Mouse (Mus musculus) intestine, postnatal 0 days (tissue): ENCODE results near the gene Wdtc1. TPM values are rescaled to one million over a fixed set of nuclear protein-coding genes. Genes with fewer than 3 reads are reported as not detected.

ENCODE experiments used
- ATAC-seq: fragments of 200-750 bp; cut with Nextera tagmentation; 2 replicates; pipeline ENCODE4 v1.8.0; 2017; ENCODE audit warnings: mild to moderate bottlenecking, moderate TSS enrichment, moderate library complexity
- H3K27ac ChIP-seq: fragments of 300-500 bp; sonication (generic); 2 replicates; pipeline ENCODE4 v1.5.1; 2014; ENCODE audit warnings: mild to moderate bottlenecking, low read depth, low read length, moderate library complexity
- H3K27me3 ChIP-seq: fragments of 300-500 bp; sonication (generic); replicated peaks from 2 replicates; pipeline ENCODE4 v1.6.1; 2014; ENCODE audit warnings: low read length, mixed read lengths; ENCODE audit not compliant: control insufficient read depth, insufficient read depth
- H3K36me3 ChIP-seq: fragments of 300-500 bp; sonication (generic); 2 replicates; pipeline ENCODE4 v1.6.1; 2014; ENCODE audit warnings: mild to moderate bottlenecking, moderate library complexity; ENCODE audit not compliant: control insufficient read depth, insufficient read depth
- H3K4me1 ChIP-seq: fragments of 300-500 bp; sonication (generic); replicated peaks from 2 replicates; pipeline ENCODE4 v1.6.1; 2014; ENCODE audit warnings: antibody characterized with exemption, low read length, mixed read lengths; ENCODE audit not compliant: control insufficient read depth, insufficient read depth
- H3K4me2 ChIP-seq: fragments of 300-500 bp; sonication (generic); replicated peaks from 2 replicates; pipeline ENCODE4 v1.6.1; 2014; ENCODE audit warnings: low read depth, mild to moderate bottlenecking, moderate library complexity
- H3K4me3 ChIP-seq: fragments of 300-500 bp; sonication (generic); 2 replicates; pipeline ENCODE4 v1.5.1; 2014; ENCODE audit warnings: low read depth, low read length
- H3K9ac ChIP-seq: fragments of 300-500 bp; sonication (generic); 2 replicates; pipeline ENCODE4 v1.6.1; 2014; ENCODE audit warnings: mild to moderate bottlenecking, low read depth, low read length
- H3K9me3 ChIP-seq: fragments of 300-500 bp; sonication (generic); 2 replicates; pipeline ENCODE4 v1.6.1; 2016; ENCODE audit warnings: mixed run types; ENCODE audit not compliant: control insufficient read depth
- CTCF ChIP-seq: sonication (generic); IDR thresholded peaks from 2 replicates; pipeline ENCODE4 v1.5.1; 2016; ENCODE audit warnings: low read depth, mild to moderate bottlenecking, control low read depth, antibody characterized with exemption, moderate library complexity
- WGBS: fragments of 180-500 bp; shearing (Covaris S2); extraction: QIAGEN DNeasy Blood & Tissue Kit; methylation state at CpG from one replicate; pipeline ENCODE4 v1.1.7; 2014; 5-methylcytosine and 5-hydroxymethylcytosine counted together
- polyA plus RNA-seq: library from polyadenylated mRNA; unstranded; fragments of >200 nt; fragmentation: Nextera tagmentation; extraction: Ambion mirVana; gene quantifications from 2 replicates; pipeline ENCODE4 v1.2.1, GENCODE M21; 2015

Gene Wdtc1
- polyA plus RNA-seq, 1 experiment from 2014 or later: 7.2 TPM

DNA sequence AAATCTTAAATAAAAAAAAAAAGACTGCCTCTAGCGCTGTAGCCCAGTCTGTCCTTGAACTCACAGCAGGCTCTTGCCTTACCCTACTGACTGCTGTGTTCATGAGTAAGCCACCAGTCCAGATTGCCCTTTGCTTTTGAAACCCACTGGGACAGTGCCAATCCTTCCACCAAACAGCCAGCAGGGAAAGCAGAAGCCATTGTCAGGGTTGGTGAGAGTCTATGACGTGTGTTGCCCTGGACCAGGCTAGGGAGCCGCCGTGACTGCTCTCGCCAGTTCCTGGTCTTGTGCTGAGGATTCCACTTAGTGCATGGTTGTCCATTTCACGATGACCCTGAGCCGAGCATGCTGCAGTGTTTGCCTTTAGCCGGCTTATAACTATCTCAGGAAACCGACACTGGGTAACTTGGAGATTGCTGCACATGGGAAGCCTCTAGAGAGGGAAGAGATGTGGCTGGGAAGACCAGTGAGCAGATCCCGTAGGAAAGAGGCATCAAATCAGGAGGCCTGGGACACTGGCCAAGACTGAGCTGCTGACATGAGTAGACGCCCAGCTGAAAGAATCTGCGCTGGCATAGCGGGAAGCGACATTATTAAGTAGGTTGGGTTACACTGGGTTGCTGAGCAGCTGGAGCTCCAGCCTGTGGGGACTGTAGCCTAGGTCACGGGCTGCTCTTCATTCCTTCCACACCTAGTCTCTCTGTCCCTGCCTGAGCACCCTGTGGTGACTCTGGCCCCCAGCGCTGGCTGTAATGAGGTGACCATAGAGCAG lies 35.7 kb upstream of the Wdtc1 start:
- ATAC-seq: no peak
- no peak overlapping the region for H3K9ac ChIP-seq
- TF ChIP-seq CTCF: no peak
- no peaks in the 10 kb centered on the region for H3K4me1 ChIP-seq
- 78% methylated on average over 16 of the region's 16 CpGs for WGBS
- H3K4me2 ChIP-seq: no peak overlapping the region
- no peak overlapping the region; the same call in 1 of the 2 replicates for H3K27ac ChIP-seq
- H3K27me3 ChIP-seq: no peaks in the 10 kb centered on the region
- peaks cover 5% of the 10 kb centered on the region; the same call in 1 of the 2 replicates for H3K36me3 ChIP-seq
- no peak overlapping the region for H3K4me3 ChIP-seq
- H3K9me3 ChIP-seq: no peaks in the 10 kb centered on the region

DNA sequence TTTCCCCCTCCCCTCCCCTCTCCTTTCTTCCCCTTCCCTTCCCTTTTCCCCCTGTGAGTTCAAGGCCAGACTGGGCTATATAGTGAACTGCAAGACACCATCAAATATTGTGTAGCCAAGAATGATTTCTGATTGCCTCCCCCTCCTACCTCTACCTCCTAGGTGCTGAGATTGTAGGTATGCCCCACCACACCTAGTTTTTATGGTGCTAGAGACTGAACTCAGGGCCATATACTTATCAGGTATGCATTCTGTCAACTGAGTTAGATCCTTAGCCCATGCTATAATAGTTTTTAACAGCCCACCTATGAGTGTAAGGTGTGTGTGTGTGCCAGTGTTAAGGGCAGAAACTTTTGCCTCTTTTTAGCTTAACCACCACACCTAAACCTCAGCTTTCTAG lies 33.8 kb upstream of the Wdtc1 start:
- no peaks in the 10 kb centered on the region for H3K27me3 ChIP-seq
- TF ChIP-seq CTCF: no peak
- peak; percentile 66 for ATAC-seq

DNA sequence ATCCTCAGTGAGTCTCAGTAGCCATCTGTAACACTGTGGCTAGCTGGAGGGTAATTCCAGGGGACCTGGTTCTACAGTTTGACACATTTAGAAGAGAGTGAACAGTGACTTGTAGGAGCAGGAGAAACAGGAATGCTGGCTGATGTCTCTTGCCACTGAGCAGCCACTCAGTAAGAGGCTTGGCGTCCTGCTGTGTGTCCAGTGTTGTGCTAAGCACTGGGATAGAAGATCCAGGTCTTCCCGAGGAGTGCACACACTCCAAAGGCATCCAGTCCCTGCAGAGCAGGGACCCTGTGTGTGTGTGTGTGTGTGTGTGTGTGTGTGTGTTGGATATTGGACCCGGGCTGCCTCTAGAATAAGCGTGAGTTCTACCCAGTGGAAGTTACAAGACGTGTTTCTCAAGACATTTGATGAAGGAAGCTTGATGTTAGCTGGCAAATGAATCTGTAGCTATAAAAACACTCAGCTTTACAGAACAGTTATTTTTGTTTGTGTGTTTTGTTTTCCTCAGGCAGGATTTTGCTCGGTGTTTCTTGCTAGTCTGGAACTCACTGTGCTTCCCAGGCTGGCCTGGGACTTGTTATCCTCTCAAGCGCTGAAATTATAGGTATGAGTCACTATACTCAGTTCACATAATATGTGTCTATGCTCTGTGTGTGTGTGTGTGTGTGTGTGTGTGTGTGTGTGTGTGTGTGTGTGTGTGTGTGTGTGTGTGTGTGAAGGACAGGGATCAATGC lies 32.9 kb upstream of the Wdtc1 start:
- no peak for TF ChIP-seq CTCF
- no peak overlapping the region for H3K4me3 ChIP-seq
- H3K9ac ChIP-seq: no peak overlapping the region
- no peaks in the 10 kb centered on the region; the same call in 1 of the 2 replicates for H3K4me1 ChIP-seq
- H3K27ac ChIP-seq: no peak overlapping the region
- no peak overlapping the region for H3K4me2 ChIP-seq
- H3K9me3 ChIP-seq: no peaks in the 10 kb centered on the region
- WGBS: 63% methylated on average over 7 of the region's 7 CpGs
- H3K27me3 ChIP-seq: no peaks in the 10 kb centered on the region
- H3K36me3 ChIP-seq: peaks cover 5% of the 10 kb centered on the region; the same call in 1 of the 2 replicates
- ATAC-seq: no peak

More for the DNA sequence above, 33.8 kb upstream of the Wdtc1 start:
- Histone ChIP-seq H3K27ac (no peak overlapping the region), H3K4me3 (no peak overlapping the region), H3K4me1 (no peaks in the 10 kb centered on the region), H3K36me3 (peaks cover 5% of the 10 kb centered on the region; the same call in 1 of the 2 replicates), H3K9me3 (no peaks in the 10 kb centered on the region), H3K9ac (no peak overlapping the region), H3K4me2 (no peak overlapping the region)

DNA sequence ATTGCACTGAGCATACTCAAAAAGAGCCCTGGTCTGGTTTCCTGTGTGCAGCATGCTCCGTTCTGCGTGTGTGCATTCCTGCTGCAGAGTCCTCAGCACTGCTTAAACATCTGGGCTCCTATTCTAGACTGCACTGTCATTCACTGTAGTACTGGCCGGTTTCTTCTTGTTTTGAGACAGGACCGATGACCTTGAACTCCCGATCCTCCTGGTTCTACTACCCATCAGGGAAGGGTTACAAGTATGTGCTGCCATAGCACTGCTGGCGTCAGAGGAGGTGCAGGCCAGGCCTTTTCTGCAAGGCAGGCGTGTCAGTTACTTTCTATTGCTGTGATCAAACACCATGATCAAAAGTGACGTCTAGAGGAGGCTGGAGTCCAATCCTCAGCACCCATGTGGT lies 27.9 kb upstream of the Wdtc1 start:
- Histone ChIP-seq H3K4me2 (no peak overlapping the region), H3K27me3 (no peaks in the 10 kb centered on the region), H3K4me3 (no peak overlapping the region), H3K9me3 (no peaks in the 10 kb centered on the region), H3K4me1 (peaks cover 25% of the 10 kb centered on the region), H3K9ac (no peak overlapping the region), H3K27ac (no peak overlapping the region), H3K36me3 (peaks cover 5% of the 10 kb centered on the region; the same call in 1 of the 2 replicates)
- peak; percentile 31; the same call in 1 of the 2 replicates for ATAC-seq
- 41% methylated on average over 8 of the region's 8 CpGs for WGBS
- TF ChIP-seq CTCF: no peak

DNA sequence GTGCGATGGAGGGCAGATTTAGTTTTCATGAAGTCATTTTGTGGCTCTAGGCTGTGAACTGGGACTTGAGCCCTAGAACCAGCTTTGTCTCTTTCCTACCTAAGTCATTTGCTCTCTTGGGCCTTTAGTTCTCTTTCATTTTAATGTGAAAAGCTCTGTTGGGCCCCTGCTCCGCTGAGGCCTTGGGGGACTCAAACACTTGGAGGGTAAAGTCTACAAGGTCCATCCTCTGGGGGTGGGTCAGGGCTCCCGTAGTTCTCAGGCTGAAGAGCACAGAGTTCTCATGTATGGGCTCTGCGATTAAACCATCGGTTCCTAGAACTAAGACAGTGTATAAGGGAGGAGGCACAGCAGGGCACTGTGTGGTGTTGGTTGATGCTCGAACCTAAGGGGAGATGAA lies 27.3 kb upstream of the Wdtc1 start:
- no peaks in the 10 kb centered on the region for H3K27me3 ChIP-seq
- no peak overlapping the region for H3K4me2 ChIP-seq
- no peak for ATAC-seq
- 43% methylated on average over 6 of the region's 6 CpGs for WGBS
- H3K36me3 ChIP-seq: peaks cover 5% of the 10 kb centered on the region; the same call in 1 of the 2 replicates
- no peak overlapping the region for H3K27ac ChIP-seq
- H3K4me3 ChIP-seq: no peak overlapping the region
- peaks cover 25% of the 10 kb centered on the region for H3K4me1 ChIP-seq
- TF ChIP-seq CTCF: no peak
- no peak overlapping the region for H3K9ac ChIP-seq
- H3K9me3 ChIP-seq: no peaks in the 10 kb centered on the region

DNA sequence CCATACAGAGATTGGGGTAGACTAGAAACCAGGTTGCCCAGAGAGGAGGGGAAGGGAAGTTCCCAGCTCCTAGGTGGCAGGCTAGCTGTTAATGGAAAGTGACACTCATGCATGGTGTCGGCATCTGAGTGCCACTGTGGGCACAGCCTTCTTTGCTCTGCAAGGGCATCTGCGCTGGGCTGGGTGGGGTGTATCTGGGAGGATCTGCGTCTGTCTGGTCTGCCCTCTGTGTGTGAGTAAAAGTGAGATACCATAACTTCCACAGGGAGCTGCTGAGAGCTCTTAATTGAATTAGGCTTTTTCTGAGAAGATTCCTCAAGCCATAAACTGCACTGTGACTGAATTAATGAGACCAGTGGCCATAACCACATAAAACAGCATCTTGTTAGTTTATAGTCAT lies 26.6 kb upstream of the Wdtc1 start:
- no peak for ATAC-seq
- Histone ChIP-seq H3K4me2 (no peak overlapping the region), H3K4me3 (no peak overlapping the region), H3K9ac (no peak overlapping the region), H3K4me1 (peaks cover 25% of the 10 kb centered on the region), H3K9me3 (no peaks in the 10 kb centered on the region), H3K27ac (no peak overlapping the region), H3K27me3 (no peaks in the 10 kb centered on the region), H3K36me3 (peaks cover 7% of the 10 kb centered on the region)
- no peak for TF ChIP-seq CTCF
- WGBS: 36% methylated on average over 3 of the region's 3 CpGs
